Mouse (Mus musculus): ENCODE measurements at regions not wholly inside any gene's neighbourhood (a gene's known extent, or its start where the extent isn't known, plus 50 kb on each side); places are given as distances from the start of the nearest gene placed in this dataset.

DNA sequence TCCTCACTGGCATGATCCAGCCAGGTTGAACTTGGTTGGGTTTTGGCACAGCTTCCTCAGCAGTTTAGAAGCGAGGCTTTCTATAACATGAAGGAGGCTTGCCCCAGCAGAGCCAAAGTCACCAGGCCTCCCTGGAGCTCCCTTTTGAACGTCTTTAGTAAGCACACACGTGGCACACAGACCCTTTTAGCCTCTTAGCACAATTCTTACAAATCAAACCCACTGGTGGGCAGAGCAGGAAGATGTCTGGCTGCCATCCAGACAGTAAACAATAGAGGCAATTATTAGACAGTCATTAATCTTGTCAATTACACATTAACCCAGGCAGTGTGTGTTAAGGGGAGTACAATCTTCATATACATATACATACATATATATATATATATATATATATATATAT is 157.8 kb upstream of the Map3k1 start:
- no peak for ATAC-seq (replicated peaks; ENCODE audit: low FRiP score)
- Histone ChIP-seq H3K9ac (no peak overlapping the region), H3K9me3 (replicated peaks) (no peaks in the 10 kb centered on the region), H3K4me1 (peaks cover 52% of the 10 kb centered on the region), H3K36me3 (no peaks in the 10 kb centered on the region), H3K27ac (peak overlapping the region; percentile 77), H3K27me3 (no peaks in the 10 kb centered on the region), H3K4me2 (no peak overlapping the region), H3K4me3 (replicated peaks) (no peak overlapping the region)
- 26% methylated on average over 3 of the region's 3 CpGs for WGBS

- Histone ChIP-seq H3K27ac (peak overlapping the region; percentile 78), H3K4me3 (replicated peaks) (no peak overlapping the region), H3K27me3 (no peaks in the 10 kb centered on the region), H3K9ac (no peak overlapping the region), H3K9me3 (replicated peaks) (no peaks in the 10 kb centered on the region), H3K4me2 (peak overlapping the region; percentile 46), H3K4me1 (peaks cover 43% of the 10 kb centered on the region), H3K36me3 (no peaks in the 10 kb centered on the region)
- no peak; the same call in 1 of the 2 replicates for ATAC-seq (replicated peaks; ENCODE audit: low FRiP score)
- WGBS: 23% methylated on average over 7 of the region's 7 CpGs
Measured at GRCm38 (mm10) chr13:111968197-111968596, 159.4 kb upstream of the Map3k1 start.

- H3K4me3 ChIP-seq (replicated peaks): no peak overlapping the region
- peak overlapping the region; percentile 54; the same call in 1 of the 2 replicates for H3K27ac ChIP-seq
- H3K36me3 ChIP-seq: no peaks in the 10 kb centered on the region
- H3K9me3 ChIP-seq (replicated peaks): no peaks in the 10 kb centered on the region
- H3K4me2 ChIP-seq: no peak overlapping the region
- no peak overlapping the region for H3K9ac ChIP-seq
- WGBS: 21% methylated on average over 4 of the region's 4 CpGs
- peaks cover 20% of the 10 kb centered on the region for H3K4me1 ChIP-seq
- H3K27me3 ChIP-seq: no peaks in the 10 kb centered on the region
- ATAC-seq (replicated peaks; ENCODE audit: low FRiP score): peak; percentile 77
Measured at GRCm38 (mm10) chr13:111974282-111974681, 165.5 kb upstream of the Map3k1 start.

GRCm38 (mm10) chr13:111975549-111975948 is 166.8 kb upstream of the Map3k1 start:
- Histone ChIP-seq H3K27me3 (no peaks in the 10 kb centered on the region), H3K4me3 (replicated peaks) (no peak overlapping the region), H3K4me2 (no peak overlapping the region), H3K9ac (no peak overlapping the region), H3K27ac (no peak overlapping the region), H3K9me3 (replicated peaks) (no peaks in the 10 kb centered on the region), H3K36me3 (no peaks in the 10 kb centered on the region), H3K4me1 (peaks cover 30% of the 10 kb centered on the region)
- 89% methylated on average over 3 of the region's 3 CpGs for WGBS
- no peak for ATAC-seq (replicated peaks; ENCODE audit: low FRiP score)

- ATAC-seq (replicated peaks; ENCODE audit: low FRiP score): no peak
- Histone ChIP-seq H3K9ac (no peak overlapping the region), H3K27me3 (no peaks in the 10 kb centered on the region), H3K4me2 (0 out of 2 replicates have a peak overlapping the region, but pooled peaks have one; percentile 1), H3K36me3 (no peaks in the 10 kb centered on the region), H3K4me1 (peaks cover 40% of the 10 kb centered on the region), H3K9me3 (replicated peaks) (no peaks in the 10 kb centered on the region), H3K27ac (peak overlapping the region; percentile 81), H3K4me3 (replicated peaks) (no peak overlapping the region)
- 71% methylated on average over 31 of the region's 31 CpGs for WGBS
Measured at GRCm38 (mm10) chr13:111977769-111978674, 169.2 kb upstream of the Map3k1 start.

DNA sequence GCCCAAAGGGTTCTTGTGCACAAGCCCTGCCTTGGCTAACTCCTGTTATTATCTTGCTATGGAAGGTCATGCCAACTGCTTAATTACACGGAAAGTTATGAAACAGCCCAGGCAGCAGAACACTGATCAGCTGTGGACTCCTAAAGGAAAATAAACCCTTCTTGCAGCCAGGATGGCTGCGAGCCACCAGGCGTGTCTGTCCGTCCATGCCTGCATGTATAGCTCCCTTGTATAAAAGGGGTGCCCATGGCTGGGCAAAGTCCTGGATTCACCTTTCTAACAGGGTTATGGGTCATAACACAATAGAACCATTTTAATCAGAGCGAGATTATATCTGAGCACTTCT is 169.9 kb upstream of the Map3k1 start:
- no peak overlapping the region for H3K4me2 ChIP-seq
- no peak overlapping the region for H3K4me3 ChIP-seq (replicated peaks)
- ATAC-seq (replicated peaks; ENCODE audit: low FRiP score): peak; percentile 38; the same call in 1 of the 2 replicates
- H3K36me3 ChIP-seq: no peaks in the 10 kb centered on the region
- WGBS: 60% methylated on average over 5 of the region's 5 CpGs
- no peaks in the 10 kb centered on the region for H3K27me3 ChIP-seq
- no peak overlapping the region for H3K9ac ChIP-seq
- H3K4me1 ChIP-seq: peaks cover 43% of the 10 kb centered on the region
- H3K9me3 ChIP-seq (replicated peaks): no peaks in the 10 kb centered on the region
- peak overlapping the region; percentile 81 for H3K27ac ChIP-seq

- 22% methylated on average over 17 of the region's 17 CpGs for WGBS
- H3K4me1 ChIP-seq: peaks cover 43% of the 10 kb centered on the region
- H3K27ac ChIP-seq: peak overlapping the region; percentile 81
- 0 out of 2 replicates have a peak, but pooled peaks have one; percentile 8 for ATAC-seq (replicated peaks; ENCODE audit: low FRiP score)
- H3K9ac ChIP-seq: no peak overlapping the region
- no peaks in the 10 kb centered on the region for H3K9me3 ChIP-seq (replicated peaks)
- no peaks in the 10 kb centered on the region for H3K36me3 ChIP-seq
- peak overlapping the region; percentile 40 for H3K4me2 ChIP-seq
- no peak overlapping the region for H3K4me3 ChIP-seq (replicated peaks)
- no peaks in the 10 kb centered on the region for H3K27me3 ChIP-seq
Measured at GRCm38 (mm10) chr13:111979428-111980204, 170.8 kb upstream of the Map3k1 start.

GRCm38 (mm10) chr13:111980205-111980595 is 171.4 kb upstream of the Map3k1 start:
- Histone ChIP-seq H3K9me3 (replicated peaks) (no peaks in the 10 kb centered on the region), H3K27me3 (no peaks in the 10 kb centered on the region), H3K9ac (no peak overlapping the region), H3K4me1 (peaks cover 42% of the 10 kb centered on the region), H3K4me3 (replicated peaks) (no peak overlapping the region), H3K27ac (peak overlapping the region; percentile 81), H3K36me3 (no peaks in the 10 kb centered on the region), H3K4me2 (no peak overlapping the region)
- ATAC-seq (replicated peaks; ENCODE audit: low FRiP score): no peak
- WGBS: 31% methylated on average over 12 of the region's 12 CpGs

DNA sequence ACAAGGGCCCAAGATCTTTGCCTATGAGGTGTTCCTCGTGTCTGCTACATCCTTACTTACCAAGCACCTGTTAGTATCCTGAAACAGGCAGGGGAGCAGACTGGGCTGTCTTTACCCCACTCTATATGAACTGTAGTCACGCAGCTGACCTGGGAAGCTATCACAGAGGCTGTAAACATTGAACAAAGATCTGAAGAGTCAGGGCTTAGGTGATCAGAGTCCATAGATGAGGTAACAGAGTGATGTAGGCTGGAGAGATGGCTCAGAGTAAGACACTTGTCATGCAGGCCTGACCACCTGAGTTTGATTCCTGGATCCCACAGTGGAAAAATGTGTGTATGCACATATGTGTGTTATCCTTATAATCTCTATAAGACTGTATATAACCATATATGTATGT is 172.3 kb upstream of the Map3k1 start:
- Histone ChIP-seq H3K36me3 (no peaks in the 10 kb centered on the region), H3K4me2 (no peak overlapping the region), H3K4me3 (replicated peaks) (no peak overlapping the region), H3K9me3 (replicated peaks) (no peaks in the 10 kb centered on the region), H3K27me3 (no peaks in the 10 kb centered on the region), H3K9ac (no peak overlapping the region), H3K27ac (no peak overlapping the region), H3K4me1 (peaks cover 45% of the 10 kb centered on the region)
- no peak for ATAC-seq (replicated peaks; ENCODE audit: low FRiP score)
- WGBS: 99% methylated on average over 2 of the region's 2 CpGs

GRCm38 (mm10) chr13:111982796-111983460 is 174.1 kb upstream of the Map3k1 start:
- no peak overlapping the region for H3K4me3 ChIP-seq (replicated peaks)
- H3K27me3 ChIP-seq: no peaks in the 10 kb centered on the region
- no peak overlapping the region for H3K4me2 ChIP-seq
- H3K9me3 ChIP-seq (replicated peaks): no peaks in the 10 kb centered on the region
- no peaks in the 10 kb centered on the region for H3K36me3 ChIP-seq
- 0 out of 2 replicates have a peak overlapping the region, but pooled peaks have one; percentile 15 for H3K27ac ChIP-seq
- no peak overlapping the region for H3K9ac ChIP-seq
- WGBS: 68% methylated on average over 6 of the region's 6 CpGs
- peaks cover 45% of the 10 kb centered on the region for H3K4me1 ChIP-seq
- no peak for ATAC-seq (replicated peaks; ENCODE audit: low FRiP score)

GRCm38 (mm10) chr13:111984081-111984574 is 175.3 kb upstream of the Map3k1 start:
- no peaks in the 10 kb centered on the region for H3K36me3 ChIP-seq
- H3K4me1 ChIP-seq: peaks cover 37% of the 10 kb centered on the region
- H3K27ac ChIP-seq: peak overlapping the region; percentile 5; the same call in 1 of the 2 replicates
- no peaks in the 10 kb centered on the region for H3K27me3 ChIP-seq
- ATAC-seq (replicated peaks; ENCODE audit: low FRiP score): 0 out of 2 replicates have a peak, but pooled peaks have one; percentile 20
- H3K4me2 ChIP-seq: no peak overlapping the region
- no peaks in the 10 kb centered on the region for H3K9me3 ChIP-seq (replicated peaks)
- H3K4me3 ChIP-seq (replicated peaks): no peak overlapping the region
- 61% methylated on average over 10 of the region's 10 CpGs for WGBS
- no peak overlapping the region for H3K9ac ChIP-seq

All from kidney, embryonic 15.5 days (tissue).